Mouse (Mus musculus): ENCODE data around the gene Helz. TPM values are rescaled to one million over a fixed set of nuclear protein-coding genes. Genes with fewer than 3 reads are reported as not detected.
"Not testable (repeated sequence)": the region's sequence is repeated elsewhere in the genome, so short reads cannot be mapped to it uniquely, and the experiment has no call there.

Helz gene
- polyA plus RNA-seq, 2 experiments, result 15.9 to 21.6 TPM

DNA sequence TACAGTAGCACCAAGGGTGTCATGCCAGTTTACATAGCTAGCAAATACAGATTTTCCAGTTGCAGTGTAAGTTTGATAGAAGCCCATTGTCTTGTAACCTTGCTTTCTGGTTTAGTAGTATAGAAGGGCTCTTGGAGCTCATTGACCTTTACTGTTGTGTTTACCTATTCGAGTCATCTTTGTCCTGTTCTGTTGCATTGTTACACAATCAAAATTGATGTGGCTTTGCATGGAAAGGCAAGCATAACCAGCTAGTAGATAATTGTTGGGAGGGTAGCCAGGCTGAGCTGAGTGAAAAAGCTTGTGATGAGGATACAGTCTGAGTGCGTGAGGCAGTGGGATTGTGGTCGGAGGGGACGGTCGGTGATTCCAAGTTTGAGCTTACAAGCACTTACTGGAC lies 12.1 kb downstream of the Helz start:
- Histone ChIP-seq H3K9me3 (ENCODE audit: control insufficient read depth, low read length) (no peaks in the 10 kb centered on the region), H3K36me3 (ENCODE audit: control insufficient read depth, insufficient read depth, low read length) (peaks cover 34% of the 10 kb centered on the region)

GRCm38 (mm10) chr11:107567431-107567830 lies 19.7 kb downstream of the Helz start:
- 89% methylated on average over 3 of the region's 3 CpGs for WGBS
- no peak for TF ChIP-seq POLR2A (IDR thresholded peaks at IDR 0.05; ENCODE audit: borderline replicate concordance, extremely low read depth, insufficient read depth, insufficient read length)
- DNase-seq (ENCODE audit: low spot score) (no peak), ATAC-seq (ENCODE audit: low FRiP score, low read depth) (no peak)
- no peak overlapping the region for H3K9ac ChIP-seq (ENCODE audit: low read depth, low read length, severe bottlenecking)
- H3K4me2 ChIP-seq (replicated peaks; ENCODE audit: low read depth, low read length, severe bottlenecking), result no peak overlapping the region
- no peak overlapping the region for H3K4me3 ChIP-seq (replicated peaks; ENCODE audit: low read length)
- no peaks in the 10 kb centered on the region for H3K27me3 ChIP-seq (ENCODE audit: control insufficient read depth, insufficient read depth, low read length)
- no peak overlapping the region for H3K27ac ChIP-seq (replicated peaks; ENCODE audit: low read depth, low read length)
- H3K4me1 ChIP-seq (ENCODE audit: control insufficient read depth, insufficient read depth, low read length), result no peaks in the 10 kb centered on the region
- no peaks in the 10 kb centered on the region for H3K9me3 ChIP-seq (ENCODE audit: control insufficient read depth, low read length)
- peaks cover 19% of the 10 kb centered on the region for H3K36me3 ChIP-seq (ENCODE audit: control insufficient read depth, insufficient read depth, low read length)

More for the DNA sequence above, 12.1 kb downstream of the Helz start:
- ATAC-seq (ENCODE audit: low FRiP score, low read depth) (no peak), DNase-seq (ENCODE audit: low spot score) (no peak)
- Histone ChIP-seq H3K27me3 (ENCODE audit: control insufficient read depth, insufficient read depth, low read length) (no peaks in the 10 kb centered on the region), H3K4me3 (replicated peaks; ENCODE audit: low read length) (no peak overlapping the region), H3K4me1 (ENCODE audit: control insufficient read depth, insufficient read depth, low read length) (no peaks in the 10 kb centered on the region), H3K9ac (ENCODE audit: low read depth, low read length, severe bottlenecking) (no peak overlapping the region), H3K4me2 (replicated peaks; ENCODE audit: low read depth, low read length, severe bottlenecking) (no peak overlapping the region), H3K27ac (replicated peaks; ENCODE audit: low read depth, low read length) (no peak overlapping the region)
- no peak for TF ChIP-seq POLR2A (IDR thresholded peaks at IDR 0.05; ENCODE audit: borderline replicate concordance, extremely low read depth, insufficient read depth, insufficient read length)
- 99% methylated on average over 5 of the region's 5 CpGs for WGBS

- ATAC-seq (ENCODE audit: low FRiP score, low read depth) (no peak), DNase-seq (ENCODE audit: low spot score) (no peak)
- TF ChIP-seq POLR2A (IDR thresholded peaks at IDR 0.05; ENCODE audit: borderline replicate concordance, extremely low read depth, insufficient read depth, insufficient read length), result no peak
- Histone ChIP-seq H3K27me3 (ENCODE audit: control insufficient read depth, insufficient read depth, low read length) (no peaks in the 10 kb centered on the region), H3K9me3 (ENCODE audit: control insufficient read depth, low read length) (no peaks in the 10 kb centered on the region), H3K4me3 (replicated peaks; ENCODE audit: low read length) (no peak overlapping the region), H3K9ac (ENCODE audit: low read depth, low read length, severe bottlenecking) (no peak overlapping the region), H3K4me1 (ENCODE audit: control insufficient read depth, insufficient read depth, low read length) (0 out of 2 replicates have a peak, but pooled peaks cover 4% of the 10 kb centered on the region), H3K4me2 (replicated peaks; ENCODE audit: low read depth, low read length, severe bottlenecking) (no peak overlapping the region), H3K36me3 (ENCODE audit: control insufficient read depth, insufficient read depth, low read length) (peaks cover 17% of the 10 kb centered on the region), H3K27ac (replicated peaks; ENCODE audit: low read depth, low read length) (no peak overlapping the region)
- 88% methylated on average over 6 of the region's 6 CpGs for WGBS
These were observed 20.8 kb downstream of the Helz start for GRCm38 (mm10) chr11:107568466-107568995.

DNA sequence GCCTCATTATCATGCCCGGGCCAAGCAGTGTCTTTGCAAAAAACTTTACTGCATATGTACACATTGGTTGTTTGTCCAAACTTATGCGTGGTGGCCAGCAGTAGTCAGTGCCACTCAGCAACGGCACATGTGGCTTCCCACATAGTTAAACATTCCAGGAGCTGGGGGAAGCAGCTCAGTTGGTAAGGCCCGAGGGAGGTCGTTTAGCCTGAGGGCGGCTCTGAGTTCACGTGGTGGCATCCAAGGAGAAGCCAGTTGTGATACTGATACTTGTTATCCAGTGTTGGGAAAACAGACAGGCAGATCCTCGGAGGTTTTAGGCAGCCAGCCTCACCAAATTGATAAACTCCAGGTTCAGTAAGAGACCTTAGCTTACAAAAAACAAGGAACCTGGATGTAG lies 23.2 kb downstream of the Helz start:
- ATAC-seq (ENCODE audit: low FRiP score, low read depth); H3K27me3 ChIP-seq (ENCODE audit: control insufficient read depth, insufficient read depth, low read length); DNase-seq (ENCODE audit: low spot score); H3K4me2 ChIP-seq (replicated peaks; ENCODE audit: low read depth, low read length, severe bottlenecking); H3K4me1 ChIP-seq (ENCODE audit: control insufficient read depth, insufficient read depth, low read length); H3K9ac ChIP-seq (ENCODE audit: low read depth, low read length, severe bottlenecking); H3K27ac ChIP-seq (replicated peaks; ENCODE audit: low read depth, low read length); H3K9me3 ChIP-seq (ENCODE audit: control insufficient read depth, low read length); H3K4me3 ChIP-seq (replicated peaks; ENCODE audit: low read length): not testable (repeated sequence)
- H3K36me3 ChIP-seq (ENCODE audit: control insufficient read depth, insufficient read depth, low read length), result peaks cover 30% of the 10 kb centered on the region
- WGBS, result 74% methylated on average over 7 of the region's 8 CpGs

GRCm38 (mm10) chr11:107571318-107571717 lies 23.6 kb downstream of the Helz start:
- TF ChIP-seq POLR2A (IDR thresholded peaks at IDR 0.05; ENCODE audit: borderline replicate concordance, extremely low read depth, insufficient read depth, insufficient read length), result no peak
- no peak for ATAC-seq (ENCODE audit: low FRiP score, low read depth)
- Histone ChIP-seq H3K4me3 (replicated peaks; ENCODE audit: low read length) (no peak overlapping the region), H3K27ac (replicated peaks; ENCODE audit: low read depth, low read length) (no peak overlapping the region), H3K4me2 (replicated peaks; ENCODE audit: low read depth, low read length, severe bottlenecking) (no peak overlapping the region), H3K27me3 (ENCODE audit: control insufficient read depth, insufficient read depth, low read length) (no peaks in the 10 kb centered on the region), H3K9ac (ENCODE audit: low read depth, low read length, severe bottlenecking) (no peak overlapping the region), H3K9me3 (ENCODE audit: control insufficient read depth, low read length) (no peaks in the 10 kb centered on the region), H3K36me3 (ENCODE audit: control insufficient read depth, insufficient read depth, low read length) (peaks cover 35% of the 10 kb centered on the region), H3K4me1 (ENCODE audit: control insufficient read depth, insufficient read depth, low read length) (0 out of 2 replicates have a peak, but pooled peaks cover 4% of the 10 kb centered on the region)
- DNase-seq (ENCODE audit: low spot score), result no peak
- WGBS, result 100% methylated on average over 2 of the region's 2 CpGs

- Histone ChIP-seq H3K36me3 (ENCODE audit: control insufficient read depth, insufficient read depth, low read length) (peaks cover 39% of the 10 kb centered on the region), H3K4me2 (replicated peaks; ENCODE audit: low read depth, low read length, severe bottlenecking) (no peak overlapping the region), H3K27ac (replicated peaks; ENCODE audit: low read depth, low read length) (no peak overlapping the region), H3K9ac (ENCODE audit: low read depth, low read length, severe bottlenecking) (no peak overlapping the region), H3K27me3 (ENCODE audit: control insufficient read depth, insufficient read depth, low read length) (no peaks in the 10 kb centered on the region), H3K4me3 (replicated peaks; ENCODE audit: low read length) (no peak overlapping the region), H3K4me1 (ENCODE audit: control insufficient read depth, insufficient read depth, low read length) (0 out of 2 replicates have a peak, but pooled peaks cover 4% of the 10 kb centered on the region), H3K9me3 (ENCODE audit: control insufficient read depth, low read length) (no peaks in the 10 kb centered on the region)
- ATAC-seq (ENCODE audit: low FRiP score, low read depth) (no peak), DNase-seq (ENCODE audit: low spot score) (no peak)
- WGBS, result 80% methylated on average over 3 of the region's 3 CpGs
- TF ChIP-seq POLR2A (IDR thresholded peaks at IDR 0.05; ENCODE audit: borderline replicate concordance, extremely low read depth, insufficient read depth, insufficient read length), result no peak
These were observed 24.8 kb downstream of the Helz start for GRCm38 (mm10) chr11:107572551-107572950.
